Mouse (Mus musculus): ENCODE measurements around the gene Map3k11. TPM values are rescaled to one million over a fixed set of nuclear protein-coding genes. Genes with fewer than 3 reads are reported as not detected.

Gene Map3k11
- polyA plus RNA-seq, 1 experiment = 141 TPM

DNA sequence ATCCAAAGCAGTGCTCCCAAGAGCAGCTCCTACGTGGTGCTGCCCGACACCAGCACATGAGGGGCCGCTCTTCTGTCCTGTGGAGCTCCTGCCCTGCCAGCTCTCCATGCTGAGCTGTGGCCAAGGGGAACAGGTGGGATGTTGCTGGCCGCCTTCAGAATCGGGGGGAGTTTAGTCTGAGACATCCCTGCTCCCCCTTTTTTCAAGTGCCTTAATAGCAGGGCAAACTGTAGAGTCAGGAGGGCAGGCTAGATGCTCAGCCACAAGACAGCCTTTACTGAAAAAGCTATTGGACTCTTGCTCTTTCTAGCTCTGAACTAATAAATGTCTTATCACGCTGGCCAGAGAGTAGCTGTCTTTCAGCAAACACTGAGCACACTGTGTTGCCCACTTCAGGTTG, 40.8 kb upstream of the Map3k11 start:
- DNase-seq = no peak
- H3K36me3 ChIP-seq (ENCODE audit: control insufficient read depth, insufficient read depth, low read length) = peaks cover 58% of the 10 kb centered on the region
- TF ChIP-seq CTCF (IDR thresholded peaks at IDR 0.05; ENCODE audit: borderline replicate concordance, control insufficient read depth, extremely low read depth, insufficient read depth, low read length, poor library complexity) (no peak), POLR2A (IDR thresholded peaks at IDR 0.05; ENCODE audit: control insufficient read depth, extremely low read depth, insufficient read depth, low read length, poor library complexity) (no peak)
- H3K27ac ChIP-seq (ENCODE audit: control insufficient read depth, insufficient read depth, low read length) = no peak overlapping the region
- no peaks in the 10 kb centered on the region for H3K27me3 ChIP-seq (ENCODE audit: control insufficient read depth, insufficient read depth, low read length)
- peaks cover 14% of the 10 kb centered on the region for H3K4me1 ChIP-seq (replicated peaks; ENCODE audit: control insufficient read depth, insufficient read depth, low read length)
- no peak overlapping the region for H3K4me3 ChIP-seq (ENCODE audit: control insufficient read depth, insufficient read depth, low read length)
- WGBS = 98% methylated on average over 6 of the region's 6 CpGs

DNA sequence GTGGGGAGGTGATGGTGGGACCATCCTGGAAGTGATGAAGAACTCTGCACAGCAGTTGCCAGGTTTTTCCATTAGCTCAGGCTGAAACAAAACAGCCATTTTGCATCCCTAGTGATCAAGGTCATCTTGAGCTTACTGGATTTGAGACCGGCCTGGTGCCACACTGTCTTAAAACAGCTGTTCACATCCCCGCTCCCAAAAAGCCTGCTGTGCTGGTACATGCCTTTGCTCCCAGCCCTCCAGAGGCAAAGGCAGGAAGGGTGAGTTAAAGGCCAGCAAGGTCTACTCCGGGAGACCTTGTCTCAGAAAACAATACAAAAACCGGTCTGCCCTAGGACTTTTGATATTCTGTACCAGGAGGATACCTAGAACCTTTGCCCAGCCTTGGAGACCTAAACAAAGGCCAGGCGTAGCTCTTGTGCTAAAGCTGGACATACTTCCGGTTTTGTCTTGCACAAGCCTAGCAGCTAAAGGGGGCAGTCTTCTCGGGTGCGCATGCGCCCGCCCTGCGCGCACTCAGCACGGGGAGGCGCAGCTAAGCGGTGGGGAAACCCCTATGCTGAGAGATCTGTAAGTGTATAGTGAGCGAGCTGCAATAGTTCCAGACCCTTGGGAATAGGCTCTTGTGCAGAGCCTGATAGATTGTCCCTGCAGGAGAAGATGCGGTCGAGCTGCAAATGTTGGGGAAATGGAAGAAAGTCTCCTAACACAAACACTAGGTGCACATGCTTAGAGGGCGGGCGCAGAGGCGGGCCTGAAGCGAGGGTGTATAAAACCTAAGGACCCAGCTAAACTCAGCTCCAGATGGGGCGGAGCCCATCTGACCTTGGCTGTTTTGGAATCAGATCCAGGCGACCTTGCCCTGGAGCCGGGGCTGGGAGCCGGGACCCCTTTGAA, 39.9 kb upstream of the Map3k11 start:
- Histone ChIP-seq H3K27me3 (ENCODE audit: control insufficient read depth, insufficient read depth, low read length) (no peaks in the 10 kb centered on the region), H3K27ac (ENCODE audit: control insufficient read depth, insufficient read depth, low read length) (peak overlapping the region; percentile 27), H3K36me3 (ENCODE audit: control insufficient read depth, insufficient read depth, low read length) (peaks cover 56% of the 10 kb centered on the region), H3K4me1 (replicated peaks; ENCODE audit: control insufficient read depth, insufficient read depth, low read length) (peaks cover 14% of the 10 kb centered on the region), H3K4me3 (ENCODE audit: control insufficient read depth, insufficient read depth, low read length) (peak overlapping the region; percentile 27; the same call in 1 of the 2 replicates)
- peak; percentile 84 for DNase-seq
- 12% methylated on average over 26 of the region's 26 CpGs for WGBS
- TF ChIP-seq POLR2A (IDR thresholded peaks at IDR 0.05; ENCODE audit: control insufficient read depth, extremely low read depth, insufficient read depth, low read length, poor library complexity) = no peak

DNA sequence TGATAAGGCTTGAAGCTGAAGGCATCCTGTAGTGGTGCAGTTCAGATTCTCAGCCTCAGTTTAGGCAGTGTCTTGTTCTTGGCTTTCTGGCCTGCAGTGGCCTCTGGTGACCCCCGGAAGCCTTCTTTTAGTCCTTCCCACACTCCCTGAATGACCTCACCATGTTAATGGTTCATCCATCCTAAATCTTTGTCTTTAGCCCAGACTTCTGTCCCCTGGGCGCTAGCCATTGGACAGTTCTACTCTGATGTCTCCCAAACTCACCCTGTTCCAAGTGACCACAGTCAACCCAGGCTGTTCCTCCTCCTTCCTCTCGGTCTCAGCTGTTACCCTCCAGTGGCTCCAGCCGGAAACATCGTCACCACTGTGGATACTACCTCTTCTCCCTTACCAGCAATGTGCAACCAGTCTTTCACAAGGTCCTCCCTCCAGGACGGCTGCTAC, 39.2 kb upstream of the Map3k11 start:
- Histone ChIP-seq H3K4me1 (replicated peaks; ENCODE audit: control insufficient read depth, insufficient read depth, low read length) (peaks cover 14% of the 10 kb centered on the region), H3K4me3 (ENCODE audit: control insufficient read depth, insufficient read depth, low read length) (peak overlapping the region; percentile 27; the same call in 1 of the 2 replicates), H3K27me3 (ENCODE audit: control insufficient read depth, insufficient read depth, low read length) (no peaks in the 10 kb centered on the region), H3K27ac (ENCODE audit: control insufficient read depth, insufficient read depth, low read length) (peak overlapping the region; percentile 27; the same call in 1 of the 2 replicates), H3K36me3 (ENCODE audit: control insufficient read depth, insufficient read depth, low read length) (peaks cover 56% of the 10 kb centered on the region)
- no peak for TF ChIP-seq POLR2A (IDR thresholded peaks at IDR 0.05; ENCODE audit: control insufficient read depth, extremely low read depth, insufficient read depth, low read length, poor library complexity)
- TF ChIP-seq CTCF (IDR thresholded peaks at IDR 0.05; ENCODE audit: borderline replicate concordance, control insufficient read depth, extremely low read depth, insufficient read depth, low read length, poor library complexity) = no peak
- DNase-seq = no peak
- 51% methylated on average over 6 of the region's 6 CpGs for WGBS

DNA sequence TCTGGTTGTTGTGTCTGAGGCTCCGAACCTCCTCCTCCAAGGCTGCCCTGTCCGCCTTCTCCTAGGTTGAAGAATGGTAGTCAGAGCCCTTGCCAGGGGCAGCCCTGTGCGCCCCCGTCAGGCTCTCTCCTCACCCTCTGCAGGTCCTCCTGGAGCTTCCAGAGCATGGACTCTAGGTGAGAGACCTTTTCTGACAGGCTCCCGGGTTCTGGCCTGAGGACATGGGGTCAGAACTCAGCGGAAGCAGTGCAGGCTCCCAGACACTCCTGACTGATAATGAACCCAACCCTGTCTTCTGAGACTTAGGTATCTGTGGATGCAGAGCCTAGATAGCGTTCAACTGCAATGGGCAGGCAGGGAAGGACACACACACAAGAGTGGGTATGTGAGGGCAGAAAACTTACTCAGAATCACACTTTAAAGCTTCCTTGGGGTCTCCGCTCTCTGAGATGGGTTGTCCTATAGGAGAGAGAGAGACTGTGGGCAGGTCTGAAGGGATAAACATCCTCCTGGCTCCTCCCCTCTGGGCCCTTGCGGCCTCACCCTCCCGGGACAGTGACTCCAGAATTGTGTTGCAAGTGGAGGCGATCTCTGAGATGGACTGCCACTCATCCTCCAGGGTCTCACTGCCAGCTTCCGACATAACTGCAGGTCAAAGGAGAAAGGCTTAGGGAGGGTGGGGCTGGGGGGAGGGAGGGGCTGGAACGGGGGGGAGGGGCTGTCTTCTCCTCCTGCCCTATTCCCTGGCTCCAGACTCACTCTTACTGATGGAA, 36.9 kb upstream of the Map3k11 start:
- H3K4me3 ChIP-seq (ENCODE audit: control insufficient read depth, insufficient read depth, low read length) = no peak overlapping the region

DNA sequence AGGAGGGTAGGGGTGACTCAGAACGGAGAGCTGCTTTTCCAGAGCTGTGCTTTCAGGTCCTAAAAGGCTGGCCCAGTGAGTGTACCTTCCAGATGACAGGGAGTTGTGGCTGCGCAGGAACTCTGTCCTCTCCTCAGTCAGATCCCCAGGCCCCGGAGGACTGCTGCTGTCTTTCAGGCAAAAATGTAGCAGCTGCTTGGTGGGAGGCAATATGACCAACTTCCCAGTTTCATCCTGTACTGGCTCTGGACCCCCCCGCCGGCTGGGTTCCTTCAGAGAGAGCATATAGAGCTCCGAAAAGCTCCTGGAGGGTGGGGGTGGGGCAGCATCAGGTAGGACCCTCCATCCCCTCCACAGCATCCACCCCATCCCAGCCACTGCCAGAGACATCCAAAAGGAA, 36.0 kb upstream of the Map3k11 start:
- 97% methylated on average over 6 of the region's 6 CpGs for WGBS
- DNase-seq = no peak
- H3K27me3 ChIP-seq (ENCODE audit: control insufficient read depth, insufficient read depth, low read length) = no peaks in the 10 kb centered on the region
- TF ChIP-seq POLR2A (IDR thresholded peaks at IDR 0.05; ENCODE audit: control insufficient read depth, extremely low read depth, insufficient read depth, low read length, poor library complexity) (no peak), CTCF (IDR thresholded peaks at IDR 0.05; ENCODE audit: borderline replicate concordance, control insufficient read depth, extremely low read depth, insufficient read depth, low read length, poor library complexity) (no peak)
- H3K27ac ChIP-seq (ENCODE audit: control insufficient read depth, insufficient read depth, low read length) = no peak overlapping the region
- H3K4me1 ChIP-seq (replicated peaks; ENCODE audit: control insufficient read depth, insufficient read depth, low read length) = peaks cover 14% of the 10 kb centered on the region
- peaks cover 49% of the 10 kb centered on the region for H3K36me3 ChIP-seq (ENCODE audit: control insufficient read depth, insufficient read depth, low read length)
- H3K4me3 ChIP-seq (ENCODE audit: control insufficient read depth, insufficient read depth, low read length) = no peak overlapping the region

More for the DNA sequence above, 36.9 kb upstream of the Map3k11 start:
- Histone ChIP-seq H3K27ac (ENCODE audit: control insufficient read depth, insufficient read depth, low read length) (no peak overlapping the region), H3K27me3 (ENCODE audit: control insufficient read depth, insufficient read depth, low read length) (no peaks in the 10 kb centered on the region), H3K36me3 (ENCODE audit: control insufficient read depth, insufficient read depth, low read length) (peaks cover 57% of the 10 kb centered on the region), H3K4me1 (replicated peaks; ENCODE audit: control insufficient read depth, insufficient read depth, low read length) (peaks cover 14% of the 10 kb centered on the region)
- TF ChIP-seq CTCF (IDR thresholded peaks at IDR 0.05; ENCODE audit: borderline replicate concordance, control insufficient read depth, extremely low read depth, insufficient read depth, low read length, poor library complexity) = no peak
- TF ChIP-seq POLR2A (IDR thresholded peaks at IDR 0.05; ENCODE audit: control insufficient read depth, extremely low read depth, insufficient read depth, low read length, poor library complexity) = no peak
- 94% methylated on average over 13 of the region's 13 CpGs for WGBS
- DNase-seq = no peak

DNA sequence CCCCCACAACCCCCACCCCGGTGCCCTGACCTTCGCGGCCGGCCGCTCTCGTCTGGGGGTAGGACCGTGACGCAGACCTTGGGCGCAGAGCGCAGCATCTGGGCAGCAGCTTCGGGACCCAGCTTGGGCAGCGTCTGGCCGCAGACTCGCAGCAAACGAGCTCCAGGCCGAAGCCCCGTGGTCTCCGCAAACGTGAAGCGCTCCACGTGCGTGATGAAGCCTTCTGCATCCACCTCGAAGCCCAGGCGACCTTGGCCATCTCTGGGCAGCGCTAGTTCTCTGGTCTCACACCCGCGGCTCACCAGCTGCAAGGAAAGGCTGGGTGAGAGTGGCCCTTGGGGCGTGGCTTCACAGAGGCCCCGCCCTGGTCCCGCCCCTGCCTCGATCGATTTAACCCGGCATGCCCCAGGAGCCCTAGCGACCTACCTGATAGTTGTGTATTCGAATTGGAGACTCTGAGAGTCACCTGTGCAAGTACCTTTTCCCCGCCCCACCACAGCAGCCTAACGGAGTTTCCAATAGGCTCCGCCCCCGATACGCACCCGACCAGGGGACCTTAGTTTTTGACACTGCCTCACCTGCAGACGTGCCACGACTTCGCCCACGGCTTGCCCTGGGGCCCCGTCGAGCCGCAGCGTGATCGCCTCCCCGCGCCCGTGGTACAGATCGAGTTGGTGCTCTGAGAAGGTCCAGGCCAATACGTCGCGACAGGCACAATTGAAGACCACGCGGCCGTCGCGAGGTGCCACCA, 34.4 kb upstream of the Map3k11 start:
- Histone ChIP-seq H3K4me3 (ENCODE audit: control insufficient read depth, insufficient read depth, low read length) (no peak overlapping the region), H3K4me1 (replicated peaks; ENCODE audit: control insufficient read depth, insufficient read depth, low read length) (peaks cover 4% of the 10 kb centered on the region), H3K27me3 (ENCODE audit: control insufficient read depth, insufficient read depth, low read length) (no peaks in the 10 kb centered on the region), H3K36me3 (ENCODE audit: control insufficient read depth, insufficient read depth, low read length) (peaks cover 50% of the 10 kb centered on the region), H3K27ac (ENCODE audit: control insufficient read depth, insufficient read depth, low read length) (no peak overlapping the region)
- TF ChIP-seq CTCF (IDR thresholded peaks at IDR 0.05; ENCODE audit: borderline replicate concordance, control insufficient read depth, extremely low read depth, insufficient read depth, low read length, poor library complexity) = no peak
- no peak for TF ChIP-seq POLR2A (IDR thresholded peaks at IDR 0.05; ENCODE audit: control insufficient read depth, extremely low read depth, insufficient read depth, low read length, poor library complexity)
- DNase-seq = no peak
- WGBS = 94% methylated on average over 62 of the region's 62 CpGs

Measured in thymus, adult 2 months (tissue).